Mouse (Mus musculus) cerebellum, postnatal 10 days (tissue): ENCODE data around the gene Gm21874.
"Not testable (repeated sequence)": the region's sequence is repeated elsewhere in the genome, so short reads cannot be mapped to it uniquely, and the experiment has no call there.

Source experiments
- DNase-seq, 2 experiments: peaks; one replicate each; pipeline ENCODE4 v3.0.0; 2021; ENCODE audit warnings: mixed read lengths in 2 of 2

The Gm21874 gene

GRCm38 (mm10) chrY:9416048-9416447 is at the start of gene Gm21874:
Gene Gm21874, minus strand, starts transcription at chrY:9416148.
- not testable (repeated sequence) for DNase-seq
